Mouse (Mus musculus) c-Kit-positive CD71-positive TER-119-negative erythroid progenitor cells, embryonic 14.5 days (primary cell): ENCODE results near the gene Dgki.

ENCODE experiments used
- DNase-seq: peaks from one replicate; pipeline ENCODE4 v3.0.0-alpha.2; 2013; ENCODE audit warnings: low read depth

Gene Dgki

DNA sequence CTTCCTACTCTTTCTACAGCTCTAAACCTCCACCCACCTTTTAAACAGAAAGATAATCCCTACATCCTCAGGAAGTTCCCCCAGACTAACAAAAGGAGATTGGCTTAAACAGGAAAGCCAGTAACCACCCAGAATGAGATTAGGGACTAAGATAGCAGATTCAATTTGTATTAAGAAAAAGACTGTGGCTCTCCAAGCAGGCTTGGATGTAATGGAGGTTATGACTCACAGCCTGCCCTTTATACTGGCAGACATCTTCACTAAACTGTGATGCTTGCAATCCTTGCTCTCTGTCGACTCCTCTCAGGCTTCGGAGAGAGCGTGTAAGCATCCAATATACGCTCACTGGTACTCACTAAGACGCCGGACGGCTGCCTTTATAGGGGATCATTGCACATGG is 236.7 kb downstream of the Dgki start:
- DNase-seq = no peak

GRCm38 (mm10) chr6:37060114-37060513 is 239.9 kb downstream of the Dgki start:
- DNase-seq = no peak

DNA sequence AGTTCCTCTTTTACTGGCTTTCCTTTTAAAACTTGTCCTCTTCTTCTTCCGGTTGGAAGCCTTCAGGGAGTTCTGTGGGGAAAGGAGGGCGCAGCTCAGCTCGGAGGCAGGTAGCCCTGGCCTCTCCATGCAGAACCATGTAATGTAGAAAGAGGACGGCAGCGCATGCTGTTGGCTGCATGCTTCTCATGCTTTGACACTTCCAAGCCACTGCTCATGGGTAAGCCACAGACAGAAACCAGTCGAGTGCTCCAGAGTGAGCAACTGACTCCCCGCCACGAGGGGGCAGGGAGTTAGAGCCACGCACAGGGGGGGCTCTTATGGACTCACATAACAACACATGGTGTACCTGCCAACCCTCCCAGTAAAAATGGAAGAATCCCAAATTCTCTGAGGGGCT is 242.0 kb downstream of the Dgki start:
- no peak for DNase-seq

GRCm38 (mm10) chr6:37057536-37057935 is 242.4 kb downstream of the Dgki start:
- DNase-seq = no peak

GRCm38 (mm10) chr6:37055634-37056033 is 244.3 kb downstream of the Dgki start:
- no peak for DNase-seq

DNA sequence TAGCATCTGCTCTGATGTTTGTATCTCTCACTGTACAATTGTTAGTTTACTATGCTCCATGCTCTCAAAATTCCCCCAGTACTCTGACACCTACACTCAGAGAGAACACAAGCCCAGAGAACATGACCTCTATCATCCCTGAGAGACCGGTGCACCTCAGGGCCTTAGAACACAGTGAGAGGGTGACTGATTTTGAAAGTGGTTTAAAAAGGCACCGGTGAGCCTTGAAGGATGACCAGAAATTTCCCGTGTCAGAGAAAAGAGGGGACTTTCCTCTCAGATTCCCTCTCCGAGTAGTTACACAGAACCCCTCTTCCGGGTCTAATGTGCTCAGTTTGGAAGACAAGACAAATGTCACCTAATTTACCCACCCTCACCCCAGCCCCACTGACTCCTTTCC is 244.9 kb downstream of the Dgki start:
- no peak for DNase-seq

DNA sequence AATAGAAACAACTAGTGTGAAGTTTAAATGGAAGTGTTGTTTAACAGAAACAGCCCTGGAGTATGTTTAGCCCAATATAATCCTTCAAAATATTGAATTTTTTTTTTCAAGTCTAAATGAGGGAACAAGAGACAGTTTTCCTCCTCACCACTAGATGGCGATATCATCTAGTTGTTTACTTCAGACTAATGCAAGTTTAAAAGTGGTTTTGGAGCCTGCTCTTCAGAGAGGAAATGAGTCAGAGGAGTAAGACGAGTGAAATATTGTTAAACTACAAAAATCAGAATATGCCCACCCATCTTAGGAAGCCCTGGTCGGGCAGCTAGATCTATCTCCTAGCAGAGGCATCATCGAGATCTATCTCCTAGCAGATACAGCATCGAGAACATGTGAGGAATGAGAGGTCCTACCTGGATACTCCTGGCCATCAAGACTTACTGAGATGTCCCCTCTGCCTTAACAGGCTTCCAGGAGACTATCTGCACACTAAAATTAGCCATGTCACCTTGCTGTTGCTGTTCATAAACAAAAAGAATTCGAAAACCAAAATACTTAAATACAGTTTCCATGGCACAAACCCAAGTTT is 245.5 kb downstream of the Dgki start:
- DNase-seq = peak; percentile 14

- no peak for DNase-seq
These were observed 246.6 kb downstream of the Dgki start for GRCm38 (mm10) chr6:37053411-37053810.

- DNase-seq = no peak
These were observed 248.3 kb downstream of the Dgki start for GRCm38 (mm10) chr6:37051652-37052051.

DNA sequence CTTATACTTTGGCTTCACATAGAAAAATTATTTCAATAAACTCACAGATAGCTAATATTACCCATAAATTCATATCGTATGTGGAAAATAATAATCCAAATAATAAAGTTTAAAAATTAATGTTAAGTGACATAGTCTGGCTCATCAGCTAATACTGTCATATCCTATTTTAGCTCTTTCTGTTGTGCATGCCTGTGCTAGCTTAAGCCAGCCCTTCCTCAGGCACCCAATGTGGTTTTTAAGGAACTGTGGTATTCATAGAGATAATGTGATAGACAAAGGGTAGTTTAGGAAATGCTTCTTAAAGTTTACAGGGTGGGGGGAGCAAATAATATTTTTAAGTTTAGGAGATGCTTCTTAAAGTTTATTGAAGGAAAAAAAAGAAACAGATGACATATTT is 248.8 kb downstream of the Dgki start:
- DNase-seq = no peak

DNA sequence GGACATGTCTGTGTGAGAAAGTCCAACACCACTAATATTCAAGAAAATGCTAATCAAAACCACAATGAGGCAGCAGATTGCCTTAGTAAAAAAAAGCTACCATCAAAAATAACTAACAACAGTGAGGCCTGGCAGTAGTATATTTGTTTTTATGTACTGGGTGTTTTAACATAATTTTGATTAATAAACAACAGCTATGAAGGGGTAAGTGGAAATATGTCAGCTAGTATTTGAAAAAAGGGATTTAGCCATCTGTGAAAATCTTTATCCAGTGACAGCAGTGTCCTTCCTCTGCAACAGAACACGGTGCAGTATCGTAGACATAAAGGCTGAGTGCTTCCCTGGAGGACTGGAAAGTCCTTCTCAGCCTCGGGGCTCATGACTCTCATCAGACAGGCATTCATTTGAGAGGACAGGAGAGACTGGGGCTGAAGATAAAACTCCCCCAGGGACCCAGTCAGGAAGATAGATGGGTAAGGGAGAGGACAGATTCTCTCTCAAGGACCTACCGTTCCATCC is 252.3 kb downstream of the Dgki start:
- DNase-seq = no peak

- DNase-seq = no peak
These were observed 253.7 kb downstream of the Dgki start for GRCm38 (mm10) chr6:37046152-37046788.

GRCm38 (mm10) chr6:37044796-37045195 is 255.2 kb downstream of the Dgki start:
- no peak for DNase-seq

- DNase-seq = no peak
These were observed 261.5 kb downstream of the Dgki start for GRCm38 (mm10) chr6:37038444-37038843.

GRCm38 (mm10) chr6:37037115-37037908 is 262.7 kb downstream of the Dgki start:
- no peak for DNase-seq

DNA sequence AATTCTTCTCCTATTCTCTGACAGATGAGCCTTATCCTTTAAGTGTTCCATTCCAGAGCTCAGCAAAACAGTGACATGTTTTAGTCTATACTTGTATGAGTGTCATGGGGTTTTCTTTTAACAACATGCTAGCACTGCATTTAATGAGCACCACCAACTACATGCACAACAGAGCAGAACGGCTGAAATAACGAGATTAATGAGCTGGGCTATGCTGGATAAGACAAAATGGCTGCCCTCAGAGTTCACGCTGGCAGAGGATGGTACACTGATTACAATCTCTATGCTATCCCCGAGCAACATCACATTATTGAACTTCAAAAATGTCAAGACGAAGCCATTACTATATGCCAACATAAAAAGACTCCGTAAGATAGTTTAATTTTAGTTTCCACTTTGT is 264.3 kb downstream of the Dgki start:
- DNase-seq = no peak

- no peak for DNase-seq
These were observed 269.0 kb downstream of the Dgki start for GRCm38 (mm10) chr6:37030986-37031385.

DNA sequence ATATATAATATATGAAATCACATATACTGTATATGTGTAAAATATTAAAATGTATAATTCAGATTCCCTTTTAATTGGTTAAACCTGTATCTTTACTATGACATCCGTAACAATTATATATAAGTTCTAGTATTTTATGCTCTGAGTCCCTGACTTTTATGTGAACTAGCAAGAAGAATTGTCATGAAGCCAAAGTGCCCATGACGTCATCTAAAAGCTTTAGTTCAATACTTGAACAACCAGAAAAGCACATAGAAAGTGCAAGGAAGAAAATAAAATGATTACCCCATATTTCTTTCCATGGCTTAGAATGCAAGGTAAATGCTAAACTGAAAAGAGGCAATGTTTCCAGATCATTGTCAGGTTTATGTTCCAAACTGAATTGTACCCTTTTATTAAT is 269.6 kb downstream of the Dgki start:
- DNase-seq = no peak

DNA sequence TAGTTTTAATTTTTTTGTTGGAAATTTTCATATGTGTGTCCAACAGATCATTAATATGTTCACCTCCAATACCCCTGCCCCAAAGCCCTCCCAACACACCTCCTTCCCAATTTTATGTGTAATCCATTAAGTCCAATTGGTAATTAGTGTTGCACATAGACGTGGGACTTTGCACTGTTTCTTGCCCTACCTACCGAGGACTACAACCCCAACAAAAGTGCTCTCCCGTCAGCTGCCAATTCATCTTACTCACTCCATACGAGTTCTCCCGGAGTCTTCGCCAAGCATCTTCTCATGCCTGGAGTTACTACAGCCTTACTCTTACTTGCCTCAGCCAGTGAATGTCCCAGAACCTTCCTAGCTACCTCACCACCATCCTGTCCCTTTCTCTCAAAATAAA is 271.1 kb downstream of the Dgki start:
- DNase-seq = no peak

DNA sequence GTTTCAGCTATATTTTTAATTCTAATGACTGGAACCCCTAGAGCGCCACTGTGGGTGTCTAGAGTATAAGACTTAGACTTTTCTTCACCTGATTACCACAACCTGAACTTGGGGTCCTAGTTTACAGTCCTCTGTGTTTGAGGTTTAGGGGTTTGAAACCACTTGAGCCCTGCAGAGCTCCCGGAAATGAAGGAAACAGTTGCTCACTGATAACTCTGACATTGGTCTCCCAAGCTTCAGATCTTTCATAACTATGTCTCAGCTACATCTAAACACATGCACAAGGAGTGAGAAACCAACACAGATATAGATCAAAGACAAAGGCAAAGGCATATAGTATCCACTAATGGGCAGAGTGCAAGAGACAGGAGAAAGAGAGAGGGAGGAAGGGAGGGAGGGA is 271.7 kb downstream of the Dgki start:
- DNase-seq = no peak

DNA sequence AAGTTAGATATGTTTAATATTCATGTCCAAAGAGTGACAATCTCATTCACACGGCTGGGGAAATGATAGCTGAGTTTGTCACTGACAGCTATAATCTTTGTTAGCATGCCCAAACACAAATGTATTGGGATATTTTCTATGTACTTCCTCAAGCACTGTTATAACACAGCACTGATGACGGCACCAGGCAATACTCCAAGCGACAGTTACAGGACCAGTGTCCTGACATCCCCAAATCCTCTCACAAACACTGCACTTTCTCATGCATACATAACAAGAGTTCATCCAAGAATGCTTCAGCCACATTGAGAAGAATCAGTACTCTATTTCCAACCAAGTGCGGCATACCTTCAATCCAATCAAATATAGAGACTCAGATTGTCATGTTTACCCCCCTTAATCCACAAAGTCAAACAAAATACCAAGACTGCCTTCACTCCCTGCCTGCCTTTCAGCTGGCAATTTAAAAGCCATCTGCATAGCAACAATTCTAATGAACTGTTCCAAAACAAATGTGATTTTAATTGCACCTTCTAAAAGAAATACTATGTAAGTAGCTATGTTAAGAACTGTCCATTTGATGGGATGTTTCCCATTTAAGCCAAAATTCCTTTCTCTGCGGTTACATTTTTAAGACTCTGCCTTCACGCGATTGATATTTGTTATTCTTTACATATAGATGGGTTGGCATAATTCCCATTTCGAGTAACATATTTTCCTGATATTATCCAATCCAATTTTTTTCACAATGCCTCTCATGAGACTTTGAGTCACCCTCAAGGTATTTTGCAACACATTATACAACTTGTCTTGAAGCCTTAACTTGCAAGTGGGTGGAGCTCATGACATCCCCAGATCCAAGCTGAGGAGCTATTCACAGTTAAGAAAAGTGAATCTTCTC is 273.4 kb downstream of the Dgki start:
- DNase-seq = no peak

DNA sequence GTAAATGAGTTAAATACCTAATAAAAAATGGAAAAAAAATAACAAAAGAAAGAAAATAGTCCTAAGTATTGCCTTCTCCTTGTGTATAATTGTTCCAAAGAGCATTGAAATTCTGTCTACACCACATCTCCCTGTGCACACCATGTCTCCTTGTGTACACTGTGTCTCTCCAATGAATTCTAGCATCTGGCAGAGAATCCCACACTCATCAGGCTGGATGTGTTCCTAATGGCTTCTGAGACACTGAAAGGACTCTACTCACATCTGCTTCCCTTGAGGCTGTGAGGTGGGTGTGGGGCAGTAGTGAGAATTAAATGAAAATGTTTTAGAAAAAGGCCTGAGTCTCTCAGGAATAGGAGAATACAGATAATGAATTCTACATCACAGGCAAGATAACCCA is 283.9 kb downstream of the Dgki start:
- no peak for DNase-seq
